ENCODE assay signal across 8 mouse cellular contexts in genomic region chr7:45525809-45526473, GRCm38 (mm10). TPM values are rescaled to one million over a fixed set of nuclear protein-coding genes. Genes with fewer than 3 reads are reported as not detected.
DNase-seq lines count a peak whose midpoint lies in the region; ATAC-seq lines count a peak whose summit lies in the region.

Ppp1r15a (minus strand) TSS chr7:45526268.
Plekha4 (plus strand) TSS chr7:45526330.

- peak; percentile 98 for DNase-seq in NIH3T3 (ENCODE audit: low read depth)
- peak; percentile 97 to 98 for DNase-seq in cerebellum, postnatal 10 days
- DNase-seq in frontal cortex, postnatal 14 days (ENCODE audit: low spot score in 2 of 2) = peak; percentile 91 to 96
- DNase-seq in layer of hippocampus, postnatal 25 days (ENCODE audit: extremely low spot score in 1 of 2, low spot score in 1 of 2) = peak; percentile 97 to 98
- peak; percentile 97 for DNase-seq in lung, postnatal 25 days (ENCODE audit: low spot score)
- DNase-seq in retina, embryonic 14.5 days (ENCODE audit: low spot score) = peak; percentile 92
- peak; percentile 95 for DNase-seq in thymus, postnatal 4 days

- peaks cover 6% of the 10 kb centered on the region; the same call in 1 of the 2 replicates for H3K27me3 ChIP-seq in hindbrain, embryonic 13.5 days

- ATAC-seq in hindbrain, embryonic 13.5 days (ENCODE audit: low FRiP score) = peak; percentile 79

- H3K4me2 ChIP-seq in hindbrain, embryonic 13.5 days = peak within 1 kb of the TSS; percentile 80

- H3K9ac ChIP-seq in hindbrain, embryonic 13.5 days = peak within 1 kb of the TSS; percentile 77

- H3K9me3 ChIP-seq in hindbrain, embryonic 13.5 days = no peaks in the 10 kb centered on the region

- no peaks in the 10 kb centered on the region; the same call in 1 of the 2 replicates for H3K36me3 ChIP-seq in hindbrain, embryonic 13.5 days

- peaks cover 42% of the 10 kb centered on the region for H3K4me1 ChIP-seq in hindbrain, embryonic 13.5 days (replicated peaks)

- peak within 1 kb of the TSS; percentile 83 for H3K27ac ChIP-seq in hindbrain, embryonic 13.5 days

- peak within 1 kb of the TSS; percentile 60 for H3K4me3 ChIP-seq in hindbrain, embryonic 13.5 days

- WGBS in hindbrain, embryonic 13.5 days = under 1% methylated on average over 54 of the region's 54 CpGs

RNA-seq across cellular contexts. Expression of gene Ppp1r15a, which starts in this region (rescaled TPM):
- polyA plus RNA-seq in hindbrain, embryonic 13.5 days (2015; fragmentation: Nextera tagmentation; extraction: Ambion mirVana) = 13.9 and 14.3 TPM in 2 replicates
- total RNA-seq in layer of hippocampus, postnatal 25 days (2021) = 10 to 100 TPM; 19.6 to 21.6 TPM

RNA-seq across cellular contexts. Expression of gene Plekha4, which starts in this region (rescaled TPM):
- 2.4 and 4.3 TPM in 2 replicates for polyA plus RNA-seq in hindbrain, embryonic 13.5 days (2015; fragmentation: Nextera tagmentation; extraction: Ambion mirVana)
- under 1 TPM; 0.47 TPM for total RNA-seq in layer of hippocampus, postnatal 25 days (2021)

Comparison
In these comparisons a context has a peak if more than half of its experiments do, and no peak if none do; other contexts are left out.
1. Peak in every context shown above with its lines: DNase-seq, ATAC-seq, H3K4me3 ChIP-seq and H3K27ac ChIP-seq.